Mouse (Mus musculus): ENCODE measurements at regions not wholly inside any gene's neighbourhood (a gene's known extent, or its start where the extent isn't known, plus 50 kb on each side); places are given as distances from the start of the nearest gene placed in this dataset.

DNA sequence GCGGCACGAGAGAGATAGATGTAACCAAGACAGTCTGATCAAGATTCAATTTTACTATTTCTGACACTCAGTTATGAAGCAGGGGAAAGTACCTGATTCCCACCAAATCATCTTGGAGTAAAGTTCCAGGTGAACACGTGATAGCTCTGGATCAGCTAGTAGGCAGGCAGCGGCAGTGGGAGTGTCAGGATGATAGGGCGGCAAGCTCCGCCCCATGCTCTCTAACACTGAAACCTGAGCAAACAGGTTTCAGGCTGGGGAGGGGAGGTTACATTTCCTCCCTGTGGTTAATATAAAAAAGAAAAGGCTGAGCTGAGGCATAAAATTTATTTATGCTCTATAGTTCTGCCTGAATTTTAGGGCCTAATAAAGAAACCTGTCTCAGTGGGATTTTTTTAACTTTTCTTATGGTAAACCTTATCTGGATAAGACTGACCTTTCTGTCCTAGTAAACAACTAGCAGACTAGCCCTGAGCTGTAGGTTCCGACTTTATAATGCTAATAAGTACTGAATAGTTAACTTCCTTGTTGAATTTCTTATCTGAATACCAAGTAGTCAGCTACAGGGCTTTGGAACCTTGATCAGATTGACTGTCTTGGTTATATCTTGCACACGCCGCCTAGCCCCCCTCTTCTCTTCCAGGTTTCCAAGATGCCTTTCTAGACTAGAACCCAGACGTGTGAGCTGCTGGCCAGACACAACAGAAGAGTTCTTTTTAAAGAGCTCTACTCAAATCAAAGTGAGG is 254.9 kb upstream of the Dab2 start:
- peak; percentile 10 to 26 for DNase-seq

DNA sequence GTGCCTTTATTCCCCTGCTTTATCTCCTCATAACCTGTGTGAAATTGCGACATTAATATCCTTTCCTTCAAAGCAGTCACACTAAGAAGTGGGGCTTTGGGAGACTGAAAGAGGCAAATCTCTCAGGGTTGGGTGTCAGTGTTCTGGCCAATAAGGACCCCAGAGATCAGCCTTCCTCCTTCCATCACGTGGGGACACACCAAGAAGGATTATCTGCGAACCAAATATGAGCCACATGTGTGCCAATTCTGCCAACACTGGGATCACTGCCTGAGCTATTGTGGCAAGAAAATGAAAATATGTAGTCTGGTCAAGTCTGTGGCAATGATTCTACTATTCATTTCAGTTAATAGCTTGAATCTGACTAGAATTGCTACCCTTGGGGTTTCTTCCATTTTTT is 243.9 kb upstream of the Dab2 start:
- no peak for DNase-seq

DNA sequence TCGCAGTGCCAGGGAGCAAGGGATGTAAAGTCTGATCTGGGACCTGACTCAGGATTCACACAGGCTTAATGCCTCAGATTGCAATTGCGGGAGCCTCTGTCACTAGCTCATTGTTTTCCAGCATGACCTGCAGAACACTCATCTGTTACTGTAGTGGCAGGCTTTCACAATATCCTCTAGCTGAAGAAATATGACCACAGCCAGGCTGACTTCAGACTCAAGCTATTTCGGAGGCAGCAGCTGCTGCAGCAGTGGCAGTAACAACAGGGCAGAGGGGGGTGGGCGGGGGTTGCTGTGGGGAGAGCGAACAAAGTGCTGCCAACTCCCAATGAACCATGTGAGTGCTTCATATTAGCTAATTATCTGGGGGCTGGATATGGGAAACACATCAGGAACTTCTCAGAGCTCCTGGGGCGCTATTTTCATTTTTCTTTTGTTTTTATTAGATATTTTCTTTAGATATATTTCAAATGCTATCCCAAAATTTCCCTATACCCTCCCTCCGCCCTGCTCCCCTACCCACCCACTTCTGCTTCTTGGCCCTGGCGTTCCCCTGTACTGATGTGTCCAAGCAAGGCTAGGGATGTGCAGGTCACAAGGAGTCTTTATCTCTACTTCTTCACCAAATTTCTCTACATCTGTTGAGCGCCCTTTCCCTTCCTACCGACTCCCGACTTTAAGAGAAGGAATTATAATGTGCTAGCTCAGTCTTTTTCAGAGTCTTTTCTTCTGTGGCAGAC is 242.5 kb upstream of the Dab2 start:
- DNase-seq = peak in 1 of 2 experiments; percentile 3

DNA sequence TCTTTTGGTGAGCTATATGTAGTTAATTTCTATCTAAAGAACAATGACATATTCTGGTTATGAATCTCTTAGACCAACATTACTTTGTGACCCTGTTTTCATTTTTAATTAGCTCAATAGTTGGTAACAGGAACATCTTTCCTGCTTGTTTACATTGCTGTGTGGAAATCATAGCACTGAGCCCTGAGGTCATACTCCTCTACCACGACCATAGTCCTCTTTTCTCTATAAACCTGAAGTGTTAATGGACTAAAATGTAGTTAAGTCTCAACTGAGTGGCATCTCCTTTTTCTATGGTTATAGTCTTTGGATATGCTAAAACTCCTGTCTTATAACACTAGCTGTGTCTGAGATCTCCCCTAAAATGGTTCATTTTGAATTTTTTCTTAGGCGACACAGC is 240.2 kb upstream of the Dab2 start:
- no peak for DNase-seq

DNA sequence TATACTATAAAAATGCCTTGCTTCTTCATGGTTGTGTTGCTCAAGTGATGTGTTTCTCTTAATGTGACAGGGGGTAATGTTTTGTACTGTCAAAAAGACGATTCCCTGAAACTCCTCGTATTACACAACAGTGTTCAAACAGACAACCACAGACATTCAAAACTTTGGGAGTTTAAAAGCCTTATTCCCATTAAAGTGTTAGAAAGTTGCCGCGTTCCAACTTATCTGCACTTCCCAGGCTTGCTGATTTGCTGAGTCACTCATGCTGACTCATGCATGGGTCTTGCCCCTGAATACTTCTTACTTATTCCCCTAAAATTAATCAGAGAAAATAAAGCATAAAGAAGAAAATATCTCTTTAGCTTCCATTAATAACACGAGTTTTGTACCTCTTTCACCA is 239.8 kb upstream of the Dab2 start:
- no peak for DNase-seq

DNA sequence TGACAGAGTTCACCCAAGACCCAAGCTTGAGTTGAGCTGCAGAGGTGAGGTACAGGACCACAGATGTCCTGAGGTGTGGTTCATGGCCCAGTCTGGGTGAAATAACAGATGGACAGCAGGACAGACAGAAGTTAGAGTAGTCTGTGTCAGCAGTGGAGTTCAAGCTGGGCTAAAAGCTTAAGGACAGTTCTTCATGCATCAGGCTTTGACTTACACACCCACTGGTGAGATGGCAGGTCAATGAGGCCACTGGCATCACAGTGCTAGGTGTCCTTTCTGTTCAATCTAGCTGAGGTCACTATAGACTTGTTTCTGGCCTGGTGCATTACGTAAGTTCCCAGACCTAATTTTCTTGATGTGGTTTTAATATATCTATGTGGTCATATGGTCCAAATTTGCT is 238.9 kb upstream of the Dab2 start:
- no peak for DNase-seq

DNA sequence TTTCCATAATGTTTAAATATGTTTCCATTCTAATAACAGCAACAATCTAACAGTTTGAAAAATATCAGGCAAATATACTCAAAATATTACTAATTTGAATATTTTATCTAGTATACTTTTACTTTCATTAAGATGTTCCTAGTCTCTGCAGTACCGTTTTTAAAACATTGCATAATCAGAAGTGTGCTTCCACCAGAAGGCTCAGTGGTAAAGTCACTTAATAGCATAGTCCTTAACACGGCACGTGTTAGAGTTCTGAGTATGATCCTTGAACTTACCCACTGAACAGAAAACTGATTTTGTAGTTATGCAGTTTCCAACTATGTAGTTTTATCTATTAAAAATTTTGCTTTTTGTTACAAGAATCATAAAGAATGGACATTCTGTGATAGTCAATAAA is 234.5 kb upstream of the Dab2 start:
- no peak for DNase-seq

DNA sequence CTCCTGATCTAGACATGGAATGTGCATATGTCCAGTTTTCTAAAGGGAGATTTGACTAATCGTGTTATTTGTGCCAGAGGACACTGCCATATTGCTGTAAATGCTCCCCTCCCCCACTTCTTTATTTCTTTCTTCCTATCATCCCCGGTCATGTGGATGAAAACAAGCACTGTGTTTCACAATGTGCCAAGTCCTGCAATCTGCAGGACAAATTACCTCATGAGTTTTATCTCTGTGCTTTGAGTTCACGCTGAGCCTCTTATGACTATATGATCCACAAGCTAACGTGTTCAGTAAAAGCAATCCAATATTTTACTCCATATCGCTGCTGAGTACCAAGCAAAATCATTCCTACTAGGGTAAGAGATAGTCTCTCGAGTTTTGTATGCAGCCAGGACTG is 232.2 kb upstream of the Dab2 start:
- DNase-seq = no peak

DNA sequence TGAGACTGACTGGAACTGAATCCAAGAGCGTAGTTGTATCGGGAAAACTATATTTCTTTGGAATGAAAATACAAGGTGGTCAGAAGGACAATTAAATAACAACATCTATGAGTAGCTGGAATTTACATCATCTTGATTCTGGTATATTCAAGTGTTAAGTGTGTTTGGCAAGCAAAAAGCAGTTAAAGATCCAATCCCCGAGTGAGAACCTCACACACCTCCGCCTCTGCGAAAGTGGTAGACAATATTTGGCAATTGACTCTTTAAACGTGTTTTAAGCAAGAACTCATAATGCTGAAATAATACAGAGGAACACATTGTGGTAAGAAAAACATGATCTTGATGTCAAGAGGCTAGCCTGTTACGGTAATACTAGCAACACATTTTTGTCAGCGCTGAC is 231.2 kb upstream of the Dab2 start:
- DNase-seq = no peak

DNA sequence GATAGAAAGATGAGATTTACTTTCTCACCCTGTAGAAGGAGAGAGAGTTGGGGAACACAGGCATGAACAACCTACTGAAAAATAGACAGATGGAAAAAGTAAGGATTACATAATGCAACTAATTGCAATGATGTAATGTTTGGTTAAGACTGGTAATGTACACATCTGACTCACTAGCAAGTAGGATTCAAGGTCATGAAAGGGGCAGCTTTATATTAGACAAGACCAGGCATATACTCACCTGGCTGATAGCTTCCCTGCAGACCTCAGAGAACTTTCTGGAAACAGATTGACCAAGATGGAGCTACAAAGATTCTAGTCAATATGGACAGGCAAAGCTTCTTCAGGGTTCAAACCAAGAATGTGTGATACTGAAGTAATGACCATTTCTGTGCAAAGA is 227.7 kb upstream of the Dab2 start:
- no peak for DNase-seq

DNA sequence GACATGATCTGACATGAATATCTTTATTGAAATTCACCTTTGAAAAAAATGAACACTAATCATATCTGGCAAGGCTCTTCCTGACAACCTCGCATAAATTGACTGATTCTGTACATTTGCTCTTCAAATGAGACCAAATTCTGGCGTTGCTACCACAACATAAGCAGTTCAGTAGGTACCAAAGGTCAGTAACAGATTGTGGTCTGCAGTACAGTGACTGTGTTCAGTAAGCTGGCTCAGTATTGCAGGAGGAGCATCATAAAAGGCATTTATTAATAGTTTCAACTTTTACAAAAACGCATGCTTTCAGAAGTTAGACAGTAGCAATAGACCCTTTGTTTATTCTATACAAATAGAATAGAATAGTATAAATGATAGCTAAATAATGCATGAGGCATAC is 226.7 kb upstream of the Dab2 start:
- DNase-seq = no peak

DNA sequence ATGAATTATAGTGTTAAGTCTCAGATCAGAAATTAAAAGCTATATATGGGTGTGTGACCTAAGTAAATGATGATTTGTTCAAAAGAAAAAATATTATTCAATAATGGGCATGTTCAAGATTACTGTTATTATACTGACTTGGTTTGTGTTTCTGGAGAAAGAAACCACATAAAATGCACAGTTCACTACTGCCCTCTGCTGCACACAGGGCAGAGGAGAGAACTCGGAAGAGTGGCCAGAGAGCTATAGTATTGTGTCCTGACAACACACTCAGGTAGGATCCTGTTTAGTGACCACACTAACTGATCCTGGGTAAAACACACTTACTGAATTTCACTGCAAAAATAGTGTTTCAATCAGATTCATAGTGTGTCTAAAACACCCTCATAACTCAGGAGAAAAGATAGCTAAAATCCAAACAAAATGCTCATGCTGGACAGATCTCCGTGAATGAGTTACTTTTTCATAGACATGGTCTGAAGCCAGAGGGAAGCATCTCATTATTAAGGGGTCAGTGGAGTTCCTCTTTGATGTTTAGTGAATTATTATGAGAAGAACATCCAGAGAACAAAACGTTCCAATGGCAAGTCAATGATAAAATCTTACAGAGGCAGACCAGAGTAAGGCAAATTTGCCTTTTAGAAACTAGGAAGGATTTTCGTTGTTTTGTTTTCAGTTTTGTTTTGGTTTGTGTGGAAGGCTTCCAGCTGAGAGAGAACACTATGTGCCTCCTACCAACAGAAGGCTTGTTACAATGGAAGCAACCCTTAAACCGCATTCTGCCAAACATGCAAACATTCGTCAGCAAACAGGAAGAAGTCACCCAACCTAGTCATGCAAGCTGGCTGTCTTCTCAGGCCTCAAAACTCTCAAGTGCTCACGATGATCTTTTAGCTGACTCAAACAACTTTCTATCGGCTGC is 218.6 kb upstream of the Dab2 start:
- DNase-seq = peak; percentile 73 to 74

DNA sequence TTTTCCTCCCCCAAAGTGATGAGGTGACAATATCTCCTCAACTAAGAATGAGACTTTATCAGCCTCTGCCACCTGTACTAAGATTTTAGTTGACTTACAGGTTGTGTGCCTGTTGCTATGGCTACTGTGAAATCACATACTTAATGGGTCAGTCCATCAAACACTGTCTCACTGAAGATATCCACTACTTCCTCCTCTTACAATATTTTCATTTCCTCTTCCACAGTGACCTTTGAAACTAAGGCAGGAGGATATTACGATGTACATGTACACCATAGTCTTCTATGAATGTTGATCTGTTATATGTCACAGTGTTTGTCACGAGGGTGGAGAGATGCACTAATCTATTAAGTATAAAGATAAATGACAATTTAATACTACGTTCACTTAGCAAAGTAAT is 212.4 kb upstream of the Dab2 start:
- no peak for DNase-seq

DNA sequence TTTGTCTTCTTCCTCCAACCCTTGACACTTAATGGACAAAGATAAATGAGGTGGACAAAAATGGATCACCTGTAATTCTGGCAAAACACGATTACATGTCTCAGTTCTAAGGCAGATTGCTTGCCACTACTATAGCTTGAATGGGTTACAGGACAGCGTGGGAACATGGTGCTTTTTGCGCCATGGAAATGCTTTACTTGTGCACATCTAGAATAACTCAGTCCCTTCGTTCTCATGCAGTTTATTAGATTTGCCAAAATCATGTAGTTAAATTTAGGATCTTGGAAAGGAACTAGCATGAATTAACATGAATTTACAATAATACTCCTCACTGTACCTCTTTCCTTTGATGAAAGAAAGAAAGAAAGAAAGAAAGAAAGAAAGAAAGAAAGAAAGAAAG is 211.1 kb upstream of the Dab2 start:
- DNase-seq = no peak

DNA sequence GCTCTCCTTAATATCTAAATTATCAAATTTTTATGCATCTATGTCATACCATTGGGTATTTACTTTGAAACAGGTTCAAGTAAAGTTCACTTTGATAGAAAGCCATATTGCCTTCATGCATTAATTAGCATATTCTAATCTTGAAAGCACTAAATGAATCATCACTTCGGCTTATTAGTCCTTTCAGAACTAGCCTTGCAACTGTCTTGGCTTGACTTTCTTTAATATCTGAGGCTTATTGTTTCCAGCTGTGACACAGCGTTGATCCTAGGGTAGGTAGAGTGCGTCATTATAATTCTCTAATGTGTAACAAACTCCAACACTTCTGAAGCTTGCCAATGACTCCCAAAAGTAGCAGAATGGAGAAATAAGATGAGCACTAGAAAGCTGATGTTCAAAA is 169.9 kb upstream of the Dab2 start:
- no peak for DNase-seq

DNA sequence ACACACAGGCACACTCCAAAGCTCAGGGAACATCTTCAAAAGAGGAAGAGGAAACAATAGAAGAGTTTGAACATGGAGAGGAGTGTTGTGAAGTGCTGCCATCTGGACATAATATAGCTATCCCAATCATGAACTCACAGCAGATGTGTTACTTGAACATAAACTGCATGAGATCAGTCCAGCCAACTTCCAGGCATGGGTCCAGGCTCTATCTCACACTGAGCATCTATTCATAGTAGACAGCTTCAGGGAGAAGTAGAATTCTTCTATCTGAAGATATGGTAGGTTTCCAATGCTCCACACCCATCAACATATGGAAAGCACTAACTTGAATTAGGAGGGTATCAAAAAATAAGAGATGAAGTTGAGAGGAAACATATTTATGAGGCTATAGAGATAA is 167.4 kb upstream of the Dab2 start:
- no peak for DNase-seq

DNA sequence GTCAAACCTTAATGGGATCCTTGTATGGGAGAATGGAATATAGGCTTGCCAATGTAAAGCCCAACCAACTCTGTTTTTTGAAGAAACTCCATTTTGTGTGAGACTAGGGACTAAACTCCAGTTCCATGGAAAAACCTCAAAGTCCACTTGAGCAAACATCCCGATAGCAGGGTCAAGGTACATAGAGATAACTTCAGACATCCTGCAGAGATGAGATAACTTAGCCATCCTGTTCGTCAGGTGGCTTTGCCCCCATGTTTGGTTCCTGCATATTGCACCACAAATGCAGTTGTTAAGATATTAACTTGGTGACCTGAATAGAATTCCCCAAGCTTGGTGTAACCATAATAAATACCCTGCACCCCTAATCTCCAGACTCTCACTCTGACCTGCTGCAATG is 154.5 kb upstream of the Dab2 start:
- DNase-seq = no peak

DNA sequence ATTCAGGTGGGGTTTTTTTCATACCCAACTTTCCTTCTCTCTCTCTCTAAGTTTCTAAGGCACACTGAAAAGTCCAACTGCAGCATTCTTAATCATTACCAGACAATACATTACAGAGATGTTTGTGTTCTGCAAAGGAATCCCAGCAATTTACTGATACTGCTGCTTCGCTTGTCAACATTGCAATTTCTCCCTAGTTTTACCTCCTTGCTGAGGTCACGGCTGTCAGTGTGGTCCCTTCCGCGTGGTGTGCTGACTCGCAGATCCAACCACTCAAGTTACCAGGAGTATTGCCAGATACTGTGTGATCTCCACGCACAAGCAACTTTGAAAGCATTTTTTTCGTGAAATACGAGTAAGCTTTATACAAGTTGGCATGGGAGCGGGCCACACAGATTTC is 144.9 kb upstream of the Dab2 start:
- peak; percentile 15 to 44 for DNase-seq

DNA sequence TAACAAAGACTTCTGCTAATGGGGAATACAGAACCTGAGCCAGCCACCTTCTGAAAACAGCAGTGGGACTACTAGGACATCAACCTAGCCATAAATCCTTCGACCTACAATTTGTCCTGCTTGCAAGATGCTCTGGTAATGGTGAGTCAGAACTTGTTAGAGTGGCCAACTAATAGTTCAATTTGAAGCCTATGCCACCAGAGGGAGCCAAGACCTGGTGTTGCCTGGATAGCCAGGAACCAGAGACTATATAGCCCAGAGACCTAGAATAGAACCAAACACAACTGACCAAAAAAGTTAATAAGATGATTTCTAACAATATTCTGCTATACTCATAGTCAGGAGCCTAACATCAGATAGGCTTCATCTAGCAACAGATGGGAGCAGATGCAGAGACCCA is 119.3 kb upstream of the Dab2 start:
- DNase-seq = no peak

DNA sequence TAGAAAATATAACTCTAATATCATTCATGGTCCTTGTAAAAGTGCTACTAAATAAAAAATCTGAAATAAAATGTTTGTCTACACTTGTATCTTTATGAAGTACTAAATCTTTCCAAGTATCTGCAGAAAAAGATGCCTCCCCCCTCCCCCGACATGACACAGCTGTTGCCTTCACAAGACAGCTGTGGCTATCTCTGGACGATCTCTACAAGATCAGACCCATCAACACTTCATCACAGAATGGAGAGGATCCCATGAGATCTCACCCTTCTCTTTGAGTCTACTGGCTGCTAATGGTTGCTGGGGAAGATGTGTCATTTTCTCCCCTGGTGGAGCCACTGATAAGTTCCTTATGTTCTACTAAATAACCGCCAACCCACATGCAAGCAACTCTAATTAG is 116.0 kb upstream of the Dab2 start:
- peak; percentile 79 to 85 for DNase-seq

DNA sequence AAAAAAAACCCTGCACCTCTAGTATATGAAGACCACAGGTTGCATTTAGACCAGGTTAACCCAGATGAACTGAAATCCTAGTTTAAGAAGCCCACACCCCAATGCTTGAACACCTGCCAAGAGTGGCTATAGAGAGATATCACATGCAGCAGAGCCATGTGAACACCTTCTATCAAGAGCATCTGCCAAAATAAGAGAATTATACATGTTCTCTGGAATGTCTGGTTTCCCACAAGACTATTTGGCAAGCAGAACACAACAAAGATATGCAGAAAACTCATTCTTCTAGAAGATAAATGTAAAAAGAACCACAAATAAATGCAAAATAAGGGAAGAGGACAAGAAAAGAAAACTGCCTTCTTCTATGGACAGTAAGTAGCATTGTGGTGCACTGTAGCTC is 107.7 kb upstream of the Dab2 start:
- no peak for DNase-seq

DNA sequence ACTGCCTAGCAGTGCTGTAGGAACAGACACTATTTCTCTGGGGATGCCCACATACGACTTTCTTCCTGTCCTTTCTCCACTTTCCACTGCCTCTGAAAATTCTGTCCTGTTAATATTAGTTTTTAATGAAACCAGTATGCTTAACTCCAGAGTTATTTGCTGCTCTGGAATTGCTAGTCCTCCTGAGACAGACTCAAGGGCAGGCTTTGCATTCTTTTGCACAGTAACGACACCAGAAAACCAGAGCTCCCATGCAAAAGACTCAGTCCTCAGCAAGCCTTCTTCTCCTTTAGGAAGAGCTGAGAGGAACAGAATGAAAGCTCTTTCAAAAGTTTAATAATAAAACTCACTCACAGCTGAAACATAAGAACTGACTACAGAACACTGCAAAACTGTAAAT is 92.3 kb upstream of the Dab2 start:
- DNase-seq = no peak

DNA sequence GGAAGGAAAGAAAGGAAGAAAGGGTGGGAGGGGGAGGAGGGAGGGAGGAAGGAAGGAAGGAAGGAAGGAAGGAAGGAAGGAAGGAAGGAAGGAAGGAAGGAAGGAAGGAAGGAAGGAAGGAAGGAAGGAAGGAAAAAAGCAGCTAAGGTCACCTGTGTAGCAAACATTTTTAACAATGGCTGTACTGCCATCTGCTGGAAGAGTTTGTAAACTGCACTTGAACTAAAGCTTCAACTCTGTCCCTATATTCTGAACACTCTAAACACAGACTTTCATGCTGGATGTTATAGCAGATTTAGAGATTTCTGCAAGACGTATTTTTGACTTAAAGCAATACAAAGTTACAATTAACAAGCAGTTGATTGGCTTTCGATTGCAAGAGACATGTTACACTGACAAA is 90.3 kb upstream of the Dab2 start:
- peak; percentile 37 to 45 for DNase-seq

DNA sequence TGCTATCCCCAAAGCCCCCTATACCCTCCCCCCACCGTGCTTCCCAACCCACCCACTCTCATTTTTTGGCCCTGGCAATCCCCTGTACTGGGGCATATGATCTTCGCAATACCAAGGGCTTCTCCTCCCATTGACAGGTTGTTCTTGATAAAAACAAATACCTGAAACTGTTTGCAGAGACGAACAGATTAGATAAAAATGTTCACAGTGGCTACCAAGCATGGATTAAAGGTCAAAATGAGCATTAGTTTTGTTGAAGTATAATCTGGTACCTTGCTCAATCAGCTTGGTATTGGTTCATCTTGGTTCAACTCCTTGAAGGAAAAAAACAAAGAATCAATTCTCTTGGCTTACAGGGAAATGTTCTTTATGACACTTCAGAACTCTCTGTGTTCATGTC is 81.5 kb upstream of the Dab2 start:
- DNase-seq = no peak

Measured in kidney, postnatal 4 days (tissue).